Mouse (Mus musculus) midbrain, embryonic 13.5 days (tissue): Measurements from ENCODE around the gene Trp53i11. TPM values are rescaled to one million over a fixed set of nuclear protein-coding genes. Genes with fewer than 3 reads are reported as not detected.

Experiments used
- ATAC-seq: fragments of 200-750 bp; cut with Nextera tagmentation; 2 replicates; pipeline ENCODE4 v1.8.0; 2017; ENCODE audit warnings: mild to moderate bottlenecking, moderate TSS enrichment, moderate library complexity
- H3K27ac ChIP-seq: fragments of 300-500 bp; sonication (generic); 2 replicates; pipeline ENCODE4 v1.5.1; 2015; ENCODE audit warnings: inconsistent platforms, mild to moderate bottlenecking, moderate library complexity
- H3K27me3 ChIP-seq: fragments of 300-500 bp; sonication (generic); 2 replicates; pipeline ENCODE4 v1.6.1; 2015; ENCODE audit warnings: mild to moderate bottlenecking, inconsistent platforms
- H3K36me3 ChIP-seq: fragments of 300-500 bp; sonication (generic); 2 replicates; pipeline ENCODE4 v1.6.1; 2015; ENCODE audit warnings: mild to moderate bottlenecking, inconsistent platforms
- H3K4me1 ChIP-seq: fragments of 300-500 bp; sonication (generic); replicated peaks from 2 replicates; pipeline ENCODE4 v1.6.1; 2015; ENCODE audit warnings: inconsistent platforms
- H3K4me2 ChIP-seq: fragments of 300-500 bp; sonication (generic); replicated peaks from 2 replicates; pipeline ENCODE4 v1.6.1; 2015; ENCODE audit warnings: moderate library complexity, mild to moderate bottlenecking, inconsistent platforms
- H3K4me3 ChIP-seq: fragments of 300-500 bp; sonication (generic); replicated peaks from 2 replicates; pipeline ENCODE4 v1.5.1; 2015; ENCODE audit warnings: mild to moderate bottlenecking, inconsistent platforms
- H3K9ac ChIP-seq: fragments of 300-500 bp; sonication (generic); replicated peaks from 2 replicates; pipeline ENCODE4 v1.6.1; 2015; ENCODE audit warnings: mild to moderate bottlenecking, inconsistent platforms
- H3K9me3 ChIP-seq: fragments of 300-500 bp; sonication (generic); 2 replicates; pipeline ENCODE4 v1.6.1; 2016; ENCODE audit warnings: mild to moderate bottlenecking, inconsistent platforms
- WGBS: fragments of 180-500 bp; shearing (Covaris S2); methylation state at CpG from one replicate; pipeline ENCODE4 v1.1.7; 2015; 5-methylcytosine and 5-hydroxymethylcytosine counted together
- polyA plus RNA-seq: library from polyadenylated mRNA; unstranded; fragments of >200 nt; fragmentation: Nextera tagmentation; extraction: Ambion mirVana; gene quantifications from 2 replicates; pipeline ENCODE4 v1.2.1, GENCODE M21; 2015

The Trp53i11 gene
- polyA plus RNA-seq, 1 experiment from 2014 or later = 138 TPM

- under 1% methylated on average over 53 of the region's 53 CpGs for WGBS
- peak; percentile 6 for ATAC-seq
- Histone ChIP-seq H3K4me2 (peak overlapping the region; percentile 84), H3K36me3 (no peaks in the 10 kb centered on the region), H3K4me3 (peak overlapping the region; percentile 95), H3K9ac (peak overlapping the region; percentile 99), H3K27ac (peak overlapping the region; percentile 96), H3K4me1 (peaks cover 47% of the 10 kb centered on the region), H3K9me3 (no peaks in the 10 kb centered on the region), H3K27me3 (peaks cover 11% of the 10 kb centered on the region; the same call in 1 of the 2 replicates)
These were observed 842 bp downstream of the Trp53i11 start for GRCm38 (mm10) chr2:93188020-93188760.

GRCm38 (mm10) chr2:93188761-93189458 is 1.6 kb downstream of the Trp53i11 start:
- peaks cover 54% of the 10 kb centered on the region for H3K4me1 ChIP-seq

GRCm38 (mm10) chr2:93190771-93191487 is 3.6 kb downstream of the Trp53i11 start:
- Histone ChIP-seq H3K4me2 (peak overlapping the region; percentile 84), H3K27ac (peak overlapping the region; percentile 80), H3K4me1 (peaks cover 75% of the 10 kb centered on the region), H3K9me3 (no peaks in the 10 kb centered on the region), H3K9ac (peak overlapping the region; percentile 99), H3K36me3 (no peaks in the 10 kb centered on the region; the same call in 1 of the 2 replicates), H3K4me3 (peak overlapping the region; percentile 95), H3K27me3 (peaks cover 6% of the 10 kb centered on the region; the same call in 1 of the 2 replicates)
- no peak for ATAC-seq
- 5% methylated on average over 9 of the region's 9 CpGs for WGBS

More at GRCm38 (mm10) chr2:93188761-93189458, 1.6 kb downstream of the Trp53i11 start:
- peak; percentile 2; the same call in 1 of the 2 replicates for ATAC-seq
- WGBS = 6% methylated on average over 19 of the region's 19 CpGs
- peak overlapping the region; percentile 95 for H3K4me3 ChIP-seq
- peak overlapping the region; percentile 99 for H3K9ac ChIP-seq
- peak overlapping the region; percentile 84 for H3K4me2 ChIP-seq
- H3K36me3 ChIP-seq = no peaks in the 10 kb centered on the region
- H3K27me3 ChIP-seq = peaks cover 11% of the 10 kb centered on the region; the same call in 1 of the 2 replicates
- H3K9me3 ChIP-seq = no peaks in the 10 kb centered on the region
- H3K27ac ChIP-seq = peak overlapping the region; percentile 96

GRCm38 (mm10) chr2:93191488-93192181 is 4.3 kb downstream of the Trp53i11 start:
- peak overlapping the region; percentile 80 for H3K27ac ChIP-seq
- ATAC-seq = no peak

GRCm38 (mm10) chr2:93192182-93192560 is 4.8 kb downstream of the Trp53i11 start:
- peaks cover 86% of the 10 kb centered on the region for H3K4me1 ChIP-seq
- H3K36me3 ChIP-seq = peaks cover 7% of the 10 kb centered on the region; the same call in 1 of the 2 replicates
- H3K27me3 ChIP-seq = no peaks in the 10 kb centered on the region
- no peaks in the 10 kb centered on the region for H3K9me3 ChIP-seq
- H3K4me3 ChIP-seq = peak overlapping the region; percentile 95
- 33% methylated on average over 9 of the region's 9 CpGs for WGBS
- ATAC-seq = no peak
- H3K27ac ChIP-seq = peak overlapping the region; percentile 80
- H3K4me2 ChIP-seq = peak overlapping the region; percentile 84
- H3K9ac ChIP-seq = peak overlapping the region; percentile 99

More at GRCm38 (mm10) chr2:93191488-93192181, 4.3 kb downstream of the Trp53i11 start:
- H3K4me1 ChIP-seq = peaks cover 82% of the 10 kb centered on the region
- peak overlapping the region; percentile 99 for H3K9ac ChIP-seq
- peaks cover 2% of the 10 kb centered on the region; the same call in 1 of the 2 replicates for H3K36me3 ChIP-seq
- no peaks in the 10 kb centered on the region for H3K9me3 ChIP-seq
- peak overlapping the region; percentile 95 for H3K4me3 ChIP-seq
- 51% methylated on average over 14 of the region's 14 CpGs for WGBS
- H3K4me2 ChIP-seq = peak overlapping the region; percentile 84
- no peaks in the 10 kb centered on the region for H3K27me3 ChIP-seq

GRCm38 (mm10) chr2:93192671-93193080 is 5.3 kb downstream of the Trp53i11 start:
- peak; percentile 46 for ATAC-seq
- H3K27ac ChIP-seq = peak overlapping the region; percentile 80
- peaks cover 12% of the 10 kb centered on the region for H3K36me3 ChIP-seq
- H3K4me1 ChIP-seq = peaks cover 86% of the 10 kb centered on the region
- peak overlapping the region; percentile 84 for H3K4me2 ChIP-seq
- no peaks in the 10 kb centered on the region for H3K27me3 ChIP-seq
- peak overlapping the region; percentile 99 for H3K9ac ChIP-seq
- H3K4me3 ChIP-seq = peak overlapping the region; percentile 95
- no peaks in the 10 kb centered on the region for H3K9me3 ChIP-seq
- WGBS = 3% methylated on average over 6 of the region's 6 CpGs

GRCm38 (mm10) chr2:93193806-93194205 is 6.5 kb downstream of the Trp53i11 start:
- Histone ChIP-seq H3K9ac (peak overlapping the region; percentile 44), H3K36me3 (peaks cover 22% of the 10 kb centered on the region), H3K4me2 (peak overlapping the region; percentile 13; the same call in 1 of the 2 replicates), H3K4me1 (peaks cover 88% of the 10 kb centered on the region), H3K27me3 (no peaks in the 10 kb centered on the region), H3K4me3 (no peak overlapping the region), H3K27ac (peak overlapping the region; percentile 30; the same call in 1 of the 2 replicates), H3K9me3 (no peaks in the 10 kb centered on the region)
- ATAC-seq = no peak
- 39% methylated on average over 4 of the region's 4 CpGs for WGBS

GRCm38 (mm10) chr2:93198846-93199245 is 11.5 kb downstream of the Trp53i11 start:
- Histone ChIP-seq H3K27ac (peak overlapping the region; percentile 48; the same call in 1 of the 2 replicates), H3K4me3 (no peak overlapping the region), H3K27me3 (no peaks in the 10 kb centered on the region), H3K4me1 (peaks cover 56% of the 10 kb centered on the region), H3K36me3 (peaks cover 59% of the 10 kb centered on the region), H3K9ac (no peak overlapping the region), H3K9me3 (no peaks in the 10 kb centered on the region), H3K4me2 (no peak overlapping the region)
- 12% methylated on average over 3 of the region's 3 CpGs for WGBS
- peak; percentile 65 for ATAC-seq

- no peak overlapping the region for H3K4me2 ChIP-seq
- 35% methylated on average over 13 of the region's 13 CpGs for WGBS
- H3K4me1 ChIP-seq = peaks cover 56% of the 10 kb centered on the region
- H3K27me3 ChIP-seq = no peaks in the 10 kb centered on the region
- no peak overlapping the region for H3K4me3 ChIP-seq
- peaks cover 59% of the 10 kb centered on the region for H3K36me3 ChIP-seq
- peak; percentile 0; the same call in 1 of the 2 replicates for ATAC-seq
- H3K9ac ChIP-seq = no peak overlapping the region
- H3K27ac ChIP-seq = peak overlapping the region; percentile 11; the same call in 1 of the 2 replicates
- no peaks in the 10 kb centered on the region for H3K9me3 ChIP-seq
These were observed 12.2 kb downstream of the Trp53i11 start for GRCm38 (mm10) chr2:93199531-93199974.

GRCm38 (mm10) chr2:93200681-93201340 is 13.5 kb downstream of the Trp53i11 start:
- Histone ChIP-seq H3K4me3 (no peak overlapping the region), H3K27me3 (no peaks in the 10 kb centered on the region), H3K4me1 (peaks cover 44% of the 10 kb centered on the region), H3K9me3 (no peaks in the 10 kb centered on the region), H3K27ac (0 out of 2 replicates have a peak overlapping the region, but pooled peaks have one; percentile 30), H3K4me2 (no peak overlapping the region), H3K36me3 (peaks cover 70% of the 10 kb centered on the region), H3K9ac (no peak overlapping the region; the same call in 1 of the 2 replicates)
- WGBS = 82% methylated on average over 10 of the region's 10 CpGs
- no peak for ATAC-seq
